Mouse (Mus musculus) small intestine, adult 2 months (tissue): ENCODE results near the gene Meis2.

Experiments
- CTCF ChIP-seq: fragments of 200-500 bp; IDR thresholded peaks from 2 replicates; pipeline ENCODE4 v1.5.1; 2012; ENCODE audit warnings: low read depth, mild to moderate bottlenecking, control low read depth, inconsistent platforms, low read length, moderate library complexity, mixed read lengths; ENCODE audit not compliant: insufficient replicate concordance, insufficient read length; ENCODE audit errors: extremely low read depth
- POLR2A ChIP-seq: fragments of 200-500 bp; IDR thresholded peaks from 2 replicates; pipeline ENCODE4 v1.6.1; 2012; ENCODE audit warnings: low read depth, mild to moderate bottlenecking, control low read depth, inconsistent platforms, low read length, moderate library complexity

DNA sequence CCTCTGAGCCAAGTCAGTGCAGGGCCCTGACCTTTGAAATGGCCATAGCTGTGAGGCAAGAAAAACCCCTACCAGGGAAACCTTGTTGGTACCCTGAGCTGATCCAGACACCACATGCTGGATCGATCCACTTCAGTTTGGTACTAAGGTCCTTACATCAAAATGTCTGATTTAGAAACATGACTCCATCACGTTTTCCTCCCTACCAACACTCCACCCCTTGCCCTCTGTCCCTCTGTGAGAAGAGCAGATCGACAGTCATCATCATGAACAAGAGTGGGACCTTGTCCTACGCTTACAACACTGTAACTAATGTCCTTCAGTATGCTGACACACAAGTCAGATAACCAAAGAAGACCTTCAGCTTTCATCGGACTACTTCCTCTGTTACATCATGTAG lies 66.8 kb downstream of the Meis2 start:
- no peak for TF ChIP-seq CTCF
- TF ChIP-seq POLR2A = no peak
